Mouse (Mus musculus): ENCODE measurements around the gene Stab2.

The Stab2 gene

GRCm38 (mm10) chr10:86890166-86890930 lies 117.5 kb downstream of the Stab2 start:
- no peak for DNase-seq (ENCODE audit: low spot score)

- no peak for DNase-seq (ENCODE audit: low spot score)
Observed at GRCm38 (mm10) chr10:86889440-86889839, 118.4 kb downstream of the Stab2 start.

- no peak for DNase-seq (ENCODE audit: low spot score)
Observed at GRCm38 (mm10) chr10:86886434-86886833, 121.4 kb downstream of the Stab2 start.

- DNase-seq (ENCODE audit: low spot score): no peak
Observed at GRCm38 (mm10) chr10:86881448-86881847, 126.4 kb downstream of the Stab2 start.

- no peak for DNase-seq (ENCODE audit: low spot score)
Observed at GRCm38 (mm10) chr10:86880071-86880806, 127.6 kb downstream of the Stab2 start.

- DNase-seq (ENCODE audit: low spot score): no peak
Observed at GRCm38 (mm10) chr10:86878721-86879120, 129.1 kb downstream of the Stab2 start.

- no peak for DNase-seq (ENCODE audit: low spot score)
Observed at GRCm38 (mm10) chr10:86872591-86872990, 135.2 kb downstream of the Stab2 start.

- DNase-seq (ENCODE audit: low spot score): no peak
Observed at GRCm38 (mm10) chr10:86872121-86872520, 135.7 kb downstream of the Stab2 start.

GRCm38 (mm10) chr10:86863429-86863828 lies 144.4 kb downstream of the Stab2 start:
- DNase-seq (ENCODE audit: low spot score): no peak

- DNase-seq (ENCODE audit: low spot score): no peak
Observed at GRCm38 (mm10) chr10:86862496-86862895, 145.3 kb downstream of the Stab2 start.

- DNase-seq (ENCODE audit: low spot score): no peak
Observed at GRCm38 (mm10) chr10:86860396-86860795, 147.4 kb downstream of the Stab2 start.

- DNase-seq (ENCODE audit: low spot score): no peak
Observed at GRCm38 (mm10) chr10:86853433-86853832, 154.4 kb downstream of the Stab2 start.

GRCm38 (mm10) chr10:86852160-86852559 lies 155.7 kb downstream of the Stab2 start:
- DNase-seq (ENCODE audit: low spot score): no peak

- no peak for DNase-seq (ENCODE audit: low spot score)
Observed at GRCm38 (mm10) chr10:86849508-86849907, 158.3 kb downstream of the Stab2 start.

GRCm38 (mm10) chr10:86849087-86849486 lies 158.7 kb downstream of the Stab2 start:
- no peak for DNase-seq (ENCODE audit: low spot score)

- no peak for DNase-seq (ENCODE audit: low spot score)
Observed at GRCm38 (mm10) chr10:86846926-86847467, 160.8 kb downstream of the Stab2 start.

GRCm38 (mm10) chr10:86842659-86843058 lies 165.2 kb downstream of the Stab2 start:
- DNase-seq (ENCODE audit: low spot score): no peak

- DNase-seq (ENCODE audit: low spot score): no peak
Observed at GRCm38 (mm10) chr10:86838827-86839226, 169.0 kb downstream of the Stab2 start.

- DNase-seq (ENCODE audit: low spot score): no peak
Observed at GRCm38 (mm10) chr10:86836784-86837183, 171.0 kb downstream of the Stab2 start.

GRCm38 (mm10) chr10:86829515-86829914 lies 178.3 kb downstream of the Stab2 start:
- DNase-seq (ENCODE audit: low spot score): no peak

GRCm38 (mm10) chr10:86828221-86829135 lies 179.3 kb downstream of the Stab2 start:
- no peak for DNase-seq (ENCODE audit: low spot score)

- DNase-seq (ENCODE audit: low spot score): no peak
Observed at GRCm38 (mm10) chr10:86826929-86827328, 180.9 kb downstream of the Stab2 start.

Data from embryo, embryonic 10 days (tissue).